Mouse (Mus musculus) macrophage (primary cell): ENCODE data around the gene Gm20422. TPM values are rescaled to one million over a fixed set of nuclear protein-coding genes. Genes with fewer than 3 reads are reported as not detected.

Experiments used
- H3K27ac ChIP-seq: fragments of 350-480 bp; formaldehyde crosslinking; 2 replicates; pipeline ENCODE4 v1.9.0; 2021
- H3K36me3 ChIP-seq: fragments of 350-480 bp; formaldehyde crosslinking; 2 replicates; pipeline ENCODE4 v1.9.0; 2021; ENCODE audit errors: inconsistent target
- H3K4me3 ChIP-seq: fragments of 350-480 bp; formaldehyde crosslinking; 2 replicates; pipeline ENCODE4 v1.9.0; 2021; ENCODE audit errors: inconsistent target
- H3K79me2 ChIP-seq: fragments of 350-480 bp; formaldehyde crosslinking; 2 replicates; pipeline ENCODE4 v1.9.0; 2021; ENCODE audit errors: inconsistent target
- WGBS: methylation state at CpG from one replicate; pipeline ENCODE4 v1.1.7; 2026; ENCODE audit warnings: inconsistent platforms; ENCODE audit not compliant: missing documents; 5-methylcytosine and 5-hydroxymethylcytosine counted together
- polyA plus RNA-seq: library from polyadenylated mRNA; stranded (reverse); fragments of 250-400 nt; gene quantifications from 3 replicates; pipeline ENCODE4 v1.2.4, GENCODE M21; 2018; ENCODE audit warnings: inconsistent platforms
- total RNA-seq, 78 experiments: library from RNA; depleted of rRNA; stranded (reverse); fragments of 250-400 nt; gene quantifications; 1 replicate in 9 of 78; 2 replicates in 24 of 78; 3 replicates in 43 of 78; 4 replicates in 2 of 78; pipeline ENCODE4 v1.2.4; 2018; ENCODE audit warnings: inconsistent platforms in 56 of 78

The Gm20422 gene
- total RNA-seq (2018; cell fraction: chromatin; rRNA removed) = 1 to 10 TPM in 4 of 26 experiments, not detected in 22; 2.1 to 2.8 (median 2.3) TPM
- under 1 TPM in 16 of 26 experiments, not detected in 10; 0.17 to 0.66 (median 0.35) TPM for total RNA-seq (2018; cell fraction: cytosol; rRNA removed)
- total RNA-seq (2018; cell fraction: nucleus; rRNA removed) = 1 to 10 TPM in 4 of 26 experiments, under 1 TPM in 2, not detected in 20; 0.83 to 4.9 (median 1.3) TPM
- polyA plus RNA-seq = 0.75 TPM in 1 of 3 replicates, not detected in the others

GRCm38 (mm10) chr8:69774503-69775148 is at the start of gene Gm20422:
Gene Gm20422, minus strand, starts transcription at chr8:69774886.
- Histone ChIP-seq H3K36me3 (peaks cover 3% of the 10 kb centered on the region; the same call in 1 of the 2 replicates), H3K79me2 (peaks cover 48% of the 10 kb centered on the region), H3K4me3 (peak within 1 kb of the TSS; percentile 31), H3K27ac (peak within 1 kb of the TSS; percentile 21)
- under 1% methylated on average over 41 of the region's 41 CpGs for WGBS

DNA sequence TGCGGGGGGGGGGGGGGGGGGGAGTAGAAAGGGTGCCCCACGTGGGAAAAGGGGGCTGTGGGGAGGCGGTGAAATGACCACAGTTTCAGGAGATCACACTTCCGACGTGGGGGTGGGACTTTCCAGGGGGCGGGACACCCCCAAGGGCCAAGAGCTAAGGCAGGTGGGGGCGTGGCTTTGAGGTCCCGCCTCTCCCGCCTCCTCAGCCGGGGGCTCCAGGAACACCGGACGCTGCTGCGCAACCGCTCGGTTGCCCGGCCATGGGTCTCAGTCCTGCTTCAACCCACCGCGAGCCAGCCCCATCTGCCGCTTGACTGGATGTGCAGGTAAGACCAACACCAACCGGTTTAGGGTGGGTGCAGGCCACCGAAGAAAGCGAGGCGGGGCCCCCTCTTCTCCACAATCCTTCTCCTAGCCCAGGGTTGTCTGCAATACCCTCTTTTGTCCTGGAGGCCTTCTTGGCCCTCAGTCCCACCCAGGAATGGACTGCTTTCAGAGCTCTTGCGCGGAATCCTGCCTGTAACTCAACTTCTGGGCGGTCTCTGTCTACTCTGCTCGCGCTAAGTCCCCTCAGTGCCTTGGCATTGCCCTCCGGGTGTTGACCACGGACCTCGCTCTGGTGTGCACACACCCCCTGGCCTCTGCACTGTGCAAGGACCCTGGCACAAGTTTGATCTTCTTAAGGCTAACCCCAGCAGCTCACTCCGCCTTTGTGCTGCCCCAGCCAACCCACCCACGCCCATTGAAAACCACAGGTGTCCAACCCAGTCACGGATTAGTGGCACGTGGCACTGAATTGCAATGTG is 47.9 kb upstream of the Gm20422 start, which contains the start of gene Lpar2:
Gene Lpar2 (plus strand): TSS at position 44 of the 806 bp plus-strand sequence.
- Histone ChIP-seq H3K4me3 (peak within 1 kb of the TSS; percentile 12; the same call in 1 of the 2 replicates), H3K79me2 (no peaks in the 10 kb centered on the region), H3K36me3 (peaks cover 33% of the 10 kb centered on the region), H3K27ac (no peak within 1 kb of the TSS)
- WGBS = 15% methylated on average over 28 of the region's 35 CpGs

DNA sequence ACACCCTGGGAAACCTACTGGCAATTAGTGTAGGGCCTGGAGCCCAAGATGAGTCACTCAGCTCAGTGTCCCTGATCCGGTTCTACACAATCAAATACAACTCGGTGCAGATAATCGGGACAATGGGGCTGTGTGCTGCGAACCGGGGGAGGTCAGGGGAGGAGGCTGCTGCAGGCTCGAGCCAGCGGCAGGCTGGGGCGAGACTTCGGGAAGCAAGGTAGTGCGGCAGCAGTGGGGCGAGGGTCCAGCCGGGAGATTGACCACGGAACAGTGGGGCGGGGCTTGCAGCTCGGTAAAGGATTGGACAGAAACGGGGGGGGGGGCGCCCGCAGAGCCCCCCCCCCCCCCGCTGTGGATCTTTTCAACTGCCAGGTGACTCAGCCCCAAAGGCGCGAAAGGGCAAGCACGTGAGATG is 47.3 kb upstream of the Gm20422 start:
- WGBS = 2% methylated on average over 10 of the region's 22 CpGs
- H3K27ac ChIP-seq = no peak overlapping the region
- H3K36me3 ChIP-seq = peaks cover 39% of the 10 kb centered on the region

DNA sequence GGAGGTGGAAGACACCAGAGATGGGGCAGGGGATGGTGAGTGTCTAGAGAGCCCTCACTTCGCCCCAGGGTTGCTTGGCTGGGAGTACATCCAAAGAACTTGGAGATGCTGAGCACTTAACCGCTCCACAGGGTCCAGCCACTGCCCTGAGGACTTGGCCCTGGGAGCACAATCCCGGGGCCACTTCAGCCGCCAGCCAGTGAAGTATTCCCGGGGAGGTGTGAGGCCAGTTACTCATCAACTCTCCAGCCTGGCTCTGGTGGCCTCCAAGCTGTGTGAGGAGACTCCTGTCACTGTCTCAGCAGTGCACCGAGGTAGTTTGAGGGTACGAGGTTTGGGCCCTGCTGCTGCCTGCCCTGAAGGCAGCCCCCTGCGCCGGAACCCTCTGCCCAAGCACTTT is 45.8 kb upstream of the Gm20422 start:
- H3K4me3 ChIP-seq = no peak overlapping the region
- WGBS = 94% methylated on average over 9 of the region's 9 CpGs
- H3K27ac ChIP-seq = no peak overlapping the region
- H3K36me3 ChIP-seq = peaks cover 54% of the 10 kb centered on the region
- H3K79me2 ChIP-seq = no peaks in the 10 kb centered on the region; the same call in 1 of the 2 replicates

More for the DNA sequence above, 47.3 kb upstream of the Gm20422 start:
- Histone ChIP-seq H3K79me2 (no peaks in the 10 kb centered on the region), H3K4me3 (peak overlapping the region; percentile 12; the same call in 1 of the 2 replicates)

GRCm38 (mm10) chr8:69815396-69815795 is 40.7 kb upstream of the Gm20422 start:
- 100% methylated on average over 4 of the region's 4 CpGs for WGBS
- peaks cover 7% of the 10 kb centered on the region for H3K79me2 ChIP-seq
- H3K36me3 ChIP-seq = peaks cover 95% of the 10 kb centered on the region
- no peak overlapping the region for H3K27ac ChIP-seq
- H3K4me3 ChIP-seq = no peak overlapping the region

DNA sequence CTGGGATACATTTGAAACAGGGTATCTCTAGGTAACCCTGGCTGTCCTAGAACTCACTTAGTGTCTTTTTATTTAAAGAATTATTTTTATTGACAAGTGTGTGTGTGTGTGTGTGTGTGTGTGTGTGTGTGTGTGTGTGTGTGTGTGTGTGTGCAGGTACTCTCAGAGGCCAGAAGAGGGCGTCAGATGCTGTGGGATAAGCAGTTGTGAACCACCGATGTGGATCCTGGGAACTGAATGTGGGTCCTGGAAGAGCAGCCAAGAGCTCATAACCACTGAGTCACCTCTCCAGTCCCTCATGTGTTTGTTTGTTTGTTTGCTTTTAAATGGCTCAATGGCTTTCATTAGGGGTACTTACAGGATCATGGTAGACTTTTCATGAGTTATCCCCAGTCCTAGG is 40.2 kb upstream of the Gm20422 start:
- 100% methylated on average over 2 of the region's 2 CpGs for WGBS
- Histone ChIP-seq H3K36me3 (peaks cover 96% of the 10 kb centered on the region), H3K4me3 (no peak overlapping the region), H3K79me2 (peaks cover 12% of the 10 kb centered on the region), H3K27ac (no peak overlapping the region)

- H3K36me3 ChIP-seq = peaks cover 75% of the 10 kb centered on the region
- H3K79me2 ChIP-seq = peaks cover 26% of the 10 kb centered on the region
- no peak overlapping the region for H3K4me3 ChIP-seq
- H3K27ac ChIP-seq = no peak overlapping the region
- WGBS = 63% methylated on average over 3 of the region's 3 CpGs
These were observed 35.1 kb upstream of the Gm20422 start for GRCm38 (mm10) chr8:69809820-69810219.

DNA sequence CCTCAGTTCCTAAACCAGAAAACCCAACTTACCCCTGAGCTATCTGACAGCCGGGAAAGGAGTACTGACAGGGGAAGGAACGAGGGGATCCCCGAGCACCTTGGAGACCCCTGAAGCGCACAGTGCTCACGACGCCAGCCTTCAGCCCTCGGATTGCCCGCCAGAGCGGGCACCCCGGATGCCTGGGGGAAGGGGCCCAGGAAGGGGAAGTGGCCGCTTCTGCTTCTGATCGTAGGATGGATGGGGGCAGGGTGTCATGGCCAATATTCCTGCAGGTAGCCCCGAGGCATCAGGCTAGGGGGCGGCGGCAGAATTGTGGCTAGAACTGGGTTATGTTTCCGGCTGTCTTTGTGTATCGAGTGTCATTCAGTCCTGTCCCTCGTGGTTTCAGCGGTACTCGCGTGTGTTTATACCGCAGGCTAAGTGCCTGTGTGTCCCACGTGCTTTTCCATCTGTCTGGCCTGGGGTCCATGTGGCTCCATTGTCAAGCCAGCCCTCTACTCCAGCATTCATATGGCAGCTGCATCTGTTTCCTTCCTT is 34.2 kb upstream of the Gm20422 start:
- Histone ChIP-seq H3K27ac (peak overlapping the region; percentile 91), H3K4me3 (peak overlapping the region; percentile 71), H3K36me3 (peaks cover 75% of the 10 kb centered on the region), H3K79me2 (peaks cover 26% of the 10 kb centered on the region)
- under 1% methylated on average over 23 of the region's 23 CpGs for WGBS

GRCm38 (mm10) chr8:69808094-69808863 is 33.6 kb upstream of the Gm20422 start, which contains the start of gene Gmip:
Gene Gmip, plus strand, starts transcription at chr8:69808679.
- peaks cover 75% of the 10 kb centered on the region for H3K36me3 ChIP-seq
- 8% methylated on average over 18 of the region's 28 CpGs for WGBS

DNA sequence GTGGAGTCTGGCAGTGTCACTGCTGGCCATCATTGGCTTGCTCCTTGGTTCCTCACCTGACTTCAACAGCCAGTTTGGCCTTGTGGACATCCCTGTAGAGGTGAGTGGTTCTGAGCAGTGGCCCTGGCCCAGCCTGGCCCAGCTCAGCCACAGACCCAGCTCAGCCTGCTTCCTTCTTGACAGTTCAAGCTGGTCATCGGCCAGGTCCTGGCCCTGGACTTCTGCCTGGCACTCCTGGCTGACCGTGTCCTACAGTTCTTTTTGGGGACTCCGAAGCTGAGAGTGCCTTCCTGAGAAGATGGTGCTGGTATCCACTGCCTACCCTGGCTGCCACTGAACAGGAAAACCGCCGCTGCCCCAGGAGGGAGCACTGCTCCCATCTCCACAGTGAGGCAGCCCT is 32.5 kb upstream of the Gm20422 start:
- H3K4me3 ChIP-seq = no peak overlapping the region
- WGBS = 94% methylated on average over 5 of the region's 5 CpGs
- peaks cover 75% of the 10 kb centered on the region for H3K36me3 ChIP-seq
- no peak overlapping the region for H3K27ac ChIP-seq
- peaks cover 26% of the 10 kb centered on the region for H3K79me2 ChIP-seq

More at GRCm38 (mm10) chr8:69808094-69808863, 33.6 kb upstream of the Gm20422 start, which contains the start of gene Gmip:
- peaks cover 26% of the 10 kb centered on the region for H3K79me2 ChIP-seq
- H3K4me3 ChIP-seq = peak within 1 kb of the TSS; percentile 71
- H3K27ac ChIP-seq = peak within 1 kb of the TSS; percentile 91

DNA sequence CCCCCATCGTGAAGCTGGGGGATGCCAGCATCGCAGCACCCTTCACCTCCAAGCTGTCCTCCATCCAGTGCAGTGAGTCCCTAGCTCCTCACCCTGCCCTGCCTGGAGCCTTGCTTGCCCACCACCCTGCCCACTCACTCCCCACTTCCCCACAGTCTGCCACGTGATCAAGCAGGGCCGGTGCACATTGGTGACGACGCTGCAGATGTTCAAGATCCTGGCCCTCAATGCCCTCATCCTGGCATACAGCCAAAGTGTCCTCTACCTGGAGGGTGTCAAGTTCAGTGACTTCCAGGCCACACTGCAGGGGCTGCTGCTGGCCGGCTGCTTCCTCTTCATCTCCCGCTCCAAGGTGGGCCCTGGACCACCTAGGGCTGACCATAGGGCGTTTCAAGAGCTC is 30.8 kb upstream of the Gm20422 start:
- no peak overlapping the region for H3K27ac ChIP-seq
- H3K79me2 ChIP-seq = peaks cover 20% of the 10 kb centered on the region
- 95% methylated on average over 9 of the region's 9 CpGs for WGBS
- peaks cover 74% of the 10 kb centered on the region for H3K36me3 ChIP-seq
- H3K4me3 ChIP-seq = no peak overlapping the region

- H3K27ac ChIP-seq = no peak overlapping the region
- H3K79me2 ChIP-seq = peaks cover 15% of the 10 kb centered on the region
- H3K36me3 ChIP-seq = peaks cover 74% of the 10 kb centered on the region
- no peak overlapping the region for H3K4me3 ChIP-seq
- WGBS = 89% methylated on average over 10 of the region's 10 CpGs
These were observed 30.4 kb upstream of the Gm20422 start for GRCm38 (mm10) chr8:69805086-69805485.

GRCm38 (mm10) chr8:69804537-69804936 is 29.9 kb upstream of the Gm20422 start:
- H3K79me2 ChIP-seq = peaks cover 10% of the 10 kb centered on the region
- H3K4me3 ChIP-seq = no peak overlapping the region
- no peak overlapping the region for H3K27ac ChIP-seq
- 94% methylated on average over 6 of the region's 6 CpGs for WGBS
- H3K36me3 ChIP-seq = peaks cover 76% of the 10 kb centered on the region

DNA sequence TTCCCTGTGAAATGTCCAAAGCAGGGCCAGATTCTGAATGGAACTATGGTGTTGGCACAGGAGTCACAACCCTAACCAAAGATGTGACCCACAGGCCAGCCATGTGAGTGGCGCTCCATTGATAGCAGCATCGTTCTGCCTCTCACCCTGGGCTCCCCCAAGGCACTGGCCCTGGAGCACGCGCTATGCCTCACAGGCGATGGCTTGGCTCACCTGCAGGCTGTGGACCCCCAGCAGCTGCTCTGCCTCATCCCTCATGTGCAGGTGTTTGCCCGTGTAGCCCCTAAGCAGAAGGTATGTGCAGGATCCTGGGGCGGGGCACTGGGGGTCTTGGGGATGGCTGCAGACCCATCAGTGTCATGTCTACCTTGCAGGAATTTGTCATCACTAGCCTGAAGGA is 28.7 kb upstream of the Gm20422 start:
- WGBS = 97% methylated on average over 7 of the region's 7 CpGs
- peaks cover 88% of the 10 kb centered on the region for H3K36me3 ChIP-seq
- H3K27ac ChIP-seq = no peak overlapping the region
- no peaks in the 10 kb centered on the region for H3K79me2 ChIP-seq
- H3K4me3 ChIP-seq = no peak overlapping the region
